Mouse (Mus musculus) heart, postnatal 36 days (tissue): ENCODE measurements at regions not wholly inside any gene's neighbourhood (a gene's known extent, or its start where the extent isn't known, plus 50 kb on each side); places are given as distances from the start of the nearest gene placed in this dataset.
"Not testable (repeated sequence)": the region's sequence is repeated elsewhere in the genome, so short reads cannot be mapped to it uniquely, and the experiment has no call there.

Experiments used
- DNase-seq, 2 experiments: peaks; one replicate each; pipeline ENCODE4 v3.0.0; 2021 to 2022
- intact Hi-C: fragments of 180-260 bp; cut with DNase I; formaldehyde crosslinking; loops from one replicate; pipeline ENCODE4 v1.15.1; 2025

- intact Hi-C loops: no loop called here
- DNase-seq: no peak
Measured at GRCm38 (mm10) chr14:101067082-101067481, 133.0 kb downstream of the Prr30 start.

GRCm38 (mm10) chr14:101056874-101057273, 143.3 kb downstream of the Prr30 start:
- intact Hi-C loops: loop anchor here (10.0 kb wide), 1 partner anchor 238 kb away; no protein-coding TSS in a partner anchor
- no peak for DNase-seq

GRCm38 (mm10) chr14:101055915-101056314, 144.2 kb downstream of the Prr30 start:
- intact Hi-C loops: loop anchor here (10.0 kb wide), 1 partner anchor 239 kb away; no protein-coding TSS in a partner anchor
- peak in 1 of 2 experiments; percentile 1 for DNase-seq

GRCm38 (mm10) chr14:101054786-101055185, 145.3 kb downstream of the Prr30 start:
- intact Hi-C loops: loop anchor here (10.0 kb wide), 1 partner anchor 240 kb away; no protein-coding TSS in a partner anchor
- no peak for DNase-seq

GRCm38 (mm10) chr14:101052760-101053159, 147.4 kb downstream of the Prr30 start:
- intact Hi-C loops: loop anchor here (10.0 kb wide), 1 partner anchor 242 kb away; no protein-coding TSS in a partner anchor

GRCm38 (mm10) chr14:101050212-101050611, 149.9 kb downstream of the Prr30 start:
- intact Hi-C loops: loop anchor here (10.0 kb wide), 1 partner anchor 245 kb away; no protein-coding TSS in a partner anchor
- DNase-seq: no peak

More at GRCm38 (mm10) chr14:101052760-101053159, 147.4 kb downstream of the Prr30 start:
- no peak for DNase-seq

- intact Hi-C loops: loop anchor here (10.0 kb wide), 1 partner anchor 245 kb away; no protein-coding TSS in a partner anchor
- no peak for DNase-seq
Measured at GRCm38 (mm10) chr14:101049664-101050203, 150.4 kb downstream of the Prr30 start.

- intact Hi-C loops: no loop called here
Measured at GRCm38 (mm10) chr14:101043494-101043893, 156.6 kb downstream of the Prr30 start.

GRCm38 (mm10) chr14:101001070-101001469, 199.1 kb downstream of the Prr30 start:
- no peak for DNase-seq
- intact Hi-C loops: no loop called here

More at GRCm38 (mm10) chr14:101043494-101043893, 156.6 kb downstream of the Prr30 start:
- DNase-seq: no peak

GRCm38 (mm10) chr14:100980754-100981153, 219.4 kb downstream of the Prr30 start:
- intact Hi-C loops: no loop called here
- DNase-seq: no peak

GRCm38 (mm10) chr14:100978515-100978914, 221.6 kb downstream of the Prr30 start:
- intact Hi-C loops: loop anchor here (10.0 kb wide), 1 partner anchor 316 kb away; no protein-coding TSS in a partner anchor
- no peak for DNase-seq

- peak; percentile 55 to 63 for DNase-seq
- intact Hi-C loops: loop anchor here (10.0 kb wide), 1 partner anchor 324 kb away; no protein-coding TSS in a partner anchor
Measured at GRCm38 (mm10) chr14:100970970-100971369, 229.2 kb downstream of the Prr30 start.

- DNase-seq: no peak
Measured at GRCm38 (mm10) chr14:100960198-100960597, 239.9 kb downstream of the Prr30 start.

GRCm38 (mm10) chr14:100955806-100956436, 244.2 kb downstream of the Prr30 start:
- intact Hi-C loops: no loop called here
- DNase-seq: no peak

More at GRCm38 (mm10) chr14:100960198-100960597, 239.9 kb downstream of the Prr30 start:
- intact Hi-C loops: no loop called here

- no peak for DNase-seq
- intact Hi-C loops: no loop called here
Measured at GRCm38 (mm10) chr14:100950681-100951119, 249.4 kb downstream of the Prr30 start.

GRCm38 (mm10) chr14:100947625-100948024, 252.5 kb downstream of the Prr30 start:
- intact Hi-C loops: not testable (repeated sequence)

GRCm38 (mm10) chr14:100937358-100937887, 262.7 kb downstream of the Prr30 start:
- intact Hi-C loops: no loop called here
- no peak for DNase-seq

More at GRCm38 (mm10) chr14:100947625-100948024, 252.5 kb downstream of the Prr30 start:
- not testable (repeated sequence) for DNase-seq

- DNase-seq: no peak
- intact Hi-C loops: no loop called here
Measured at GRCm38 (mm10) chr14:100934554-100934953, 265.6 kb downstream of the Prr30 start.

GRCm38 (mm10) chr14:100924880-100925279, 275.2 kb downstream of the Prr30 start:
- no peak for DNase-seq
- intact Hi-C loops: no loop called here

- intact Hi-C loops: no loop called here
- no peak for DNase-seq
Measured at GRCm38 (mm10) chr14:100900221-100900620, 299.9 kb downstream of the Prr30 start.

- no peak for DNase-seq
- intact Hi-C loops: no loop called here
Measured at GRCm38 (mm10) chr14:100899074-100899473, 301.1 kb downstream of the Prr30 start.
